Mouse (Mus musculus): ENCODE measurements at regions not wholly inside any gene's neighbourhood (a gene's known extent, or its start where the extent isn't known, plus 50 kb on each side); places are given as distances from the start of the nearest gene placed in this dataset.

- TF ChIP-seq EP300 (IDR thresholded peaks at IDR 0.05; ENCODE audit: low read depth) (no peak), CTCF (IDR thresholded peaks at IDR 0.05; ENCODE audit: low read depth) (no peak)
- WGBS (ENCODE audit: insufficient replicate concordance): 35% methylated on average over 5 of the region's 5 CpGs
- H3K4me1 ChIP-seq (replicated peaks; ENCODE audit: control insufficient read depth in 2 of 2, insufficient read depth in 2 of 2, low read length in 1 of 2): no peaks in the 10 kb centered on the region; a peak in 1 of 4 replicates
- H3K9ac ChIP-seq (replicated peaks): no peak overlapping the region
- H3K27me3 ChIP-seq (ENCODE audit: control insufficient read depth, insufficient read depth, low read length): no peaks in the 10 kb centered on the region
- ATAC-seq (ENCODE audit: insufficient read depth) (no peak), DNase-seq (ENCODE audit: low read depth in 3 of 3, low spot score in 3 of 3) (no peak)
- H3K4me2 ChIP-seq (ENCODE audit: low read depth): no peak overlapping the region
- no peak overlapping the region for H3K4me3 ChIP-seq (ENCODE audit: insufficient read depth in 1 of 2, low read depth in 2 of 2, low read length in 2 of 2)
- no peak overlapping the region for H3K27ac ChIP-seq
- H3K9me3 ChIP-seq (ENCODE audit: control insufficient read depth, low read length): no peaks in the 10 kb centered on the region
- no peaks in the 10 kb centered on the region for H3K36me3 ChIP-seq (replicated peaks; ENCODE audit: control insufficient read depth, insufficient read depth, low read depth)
Observed at GRCm38 (mm10) chr17:13478866-13479571, 124.6 kb downstream of the Tcp10c start.

GRCm38 (mm10) chr17:13479572-13480063 is 125.2 kb downstream of the Tcp10c start:
- DNase-seq (ENCODE audit: low read depth in 3 of 3, low spot score in 3 of 3) (no peak), ATAC-seq (ENCODE audit: insufficient read depth) (no peak)
- Histone ChIP-seq H3K9me3 (ENCODE audit: control insufficient read depth, low read length) (no peaks in the 10 kb centered on the region), H3K27ac (no peak overlapping the region), H3K4me2 (ENCODE audit: low read depth) (no peak overlapping the region), H3K27me3 (ENCODE audit: control insufficient read depth, insufficient read depth, low read length) (no peaks in the 10 kb centered on the region), H3K36me3 (replicated peaks; ENCODE audit: control insufficient read depth, insufficient read depth, low read depth) (no peaks in the 10 kb centered on the region), H3K4me3 (ENCODE audit: insufficient read depth in 1 of 2, low read depth in 2 of 2, low read length in 2 of 2) (no peak overlapping the region), H3K9ac (replicated peaks) (no peak overlapping the region), H3K4me1 (replicated peaks; ENCODE audit: control insufficient read depth in 2 of 2, insufficient read depth in 2 of 2, low read length in 1 of 2) (no peaks in the 10 kb centered on the region; a peak in 1 of 4 replicates)
- no peak for TF ChIP-seq EP300 (IDR thresholded peaks at IDR 0.05; ENCODE audit: low read depth)
- no peak for TF ChIP-seq CTCF (IDR thresholded peaks at IDR 0.05; ENCODE audit: low read depth)
- 38% methylated on average over 12 of the region's 12 CpGs for WGBS (ENCODE audit: insufficient replicate concordance)

GRCm38 (mm10) chr17:13481445-13482085 is 127.2 kb downstream of the Tcp10c start:
- WGBS (ENCODE audit: insufficient replicate concordance): 44% methylated on average over 7 of the region's 7 CpGs
- peak; percentile 58 for TF ChIP-seq EP300 (IDR thresholded peaks at IDR 0.05; ENCODE audit: low read depth)
- TF ChIP-seq CTCF (IDR thresholded peaks at IDR 0.05; ENCODE audit: low read depth): no peak
- Histone ChIP-seq H3K27ac (no peak overlapping the region), H3K36me3 (replicated peaks; ENCODE audit: control insufficient read depth, insufficient read depth, low read depth) (no peaks in the 10 kb centered on the region), H3K9ac (replicated peaks) (no peak overlapping the region), H3K27me3 (ENCODE audit: control insufficient read depth, insufficient read depth, low read length) (no peaks in the 10 kb centered on the region), H3K4me3 (ENCODE audit: insufficient read depth in 1 of 2, low read depth in 2 of 2, low read length in 2 of 2) (no peak overlapping the region), H3K4me1 (replicated peaks; ENCODE audit: control insufficient read depth in 2 of 2, insufficient read depth in 2 of 2, low read length in 1 of 2) (no peaks in the 10 kb centered on the region; a peak in 1 of 4 replicates), H3K4me2 (ENCODE audit: low read depth) (no peak overlapping the region), H3K9me3 (ENCODE audit: control insufficient read depth, low read length) (no peaks in the 10 kb centered on the region)
- ATAC-seq (ENCODE audit: insufficient read depth) (peak; percentile 83), DNase-seq (ENCODE audit: low read depth in 3 of 3, low spot score in 3 of 3) (peak; percentile 6 to 55 (median 46))

GRCm38 (mm10) chr17:13482136-13482535 is 127.8 kb downstream of the Tcp10c start:
- Histone ChIP-seq H3K9me3 (ENCODE audit: control insufficient read depth, low read length) (no peaks in the 10 kb centered on the region), H3K9ac (replicated peaks) (no peak overlapping the region), H3K36me3 (replicated peaks; ENCODE audit: control insufficient read depth, insufficient read depth, low read depth) (no peaks in the 10 kb centered on the region), H3K27ac (no peak overlapping the region), H3K27me3 (ENCODE audit: control insufficient read depth, insufficient read depth, low read length) (no peaks in the 10 kb centered on the region), H3K4me3 (ENCODE audit: insufficient read depth in 1 of 2, low read depth in 2 of 2, low read length in 2 of 2) (no peak overlapping the region), H3K4me1 (replicated peaks; ENCODE audit: control insufficient read depth in 2 of 2, insufficient read depth in 2 of 2, low read length in 1 of 2) (no peaks in the 10 kb centered on the region; a peak in 1 of 4 replicates), H3K4me2 (ENCODE audit: low read depth) (no peak overlapping the region)
- WGBS (ENCODE audit: insufficient replicate concordance): 60% methylated on average over 3 of the region's 3 CpGs
- DNase-seq (ENCODE audit: low read depth in 3 of 3, low spot score in 3 of 3) (no peak), ATAC-seq (ENCODE audit: insufficient read depth) (no peak)
- TF ChIP-seq CTCF (IDR thresholded peaks at IDR 0.05; ENCODE audit: low read depth) (no peak), EP300 (IDR thresholded peaks at IDR 0.05; ENCODE audit: low read depth) (no peak)

All from liver, embryonic 14.5 days (tissue).